Mouse (Mus musculus) layer of hippocampus, adult 11-12 months (tissue): ENCODE measurements at regions not wholly inside any gene's neighbourhood (a gene's known extent, or its start where the extent isn't known, plus 50 kb on each side); places are given as distances from the start of the nearest gene placed in this dataset.
"Not testable (repeated sequence)": the region's sequence is repeated elsewhere in the genome, so short reads cannot be mapped to it uniquely, and the experiment has no call there.

Source experiments
- DNase-seq: peaks from one replicate; pipeline ENCODE4 v3.0.0; 2022; ENCODE audit warnings: low spot score

DNA sequence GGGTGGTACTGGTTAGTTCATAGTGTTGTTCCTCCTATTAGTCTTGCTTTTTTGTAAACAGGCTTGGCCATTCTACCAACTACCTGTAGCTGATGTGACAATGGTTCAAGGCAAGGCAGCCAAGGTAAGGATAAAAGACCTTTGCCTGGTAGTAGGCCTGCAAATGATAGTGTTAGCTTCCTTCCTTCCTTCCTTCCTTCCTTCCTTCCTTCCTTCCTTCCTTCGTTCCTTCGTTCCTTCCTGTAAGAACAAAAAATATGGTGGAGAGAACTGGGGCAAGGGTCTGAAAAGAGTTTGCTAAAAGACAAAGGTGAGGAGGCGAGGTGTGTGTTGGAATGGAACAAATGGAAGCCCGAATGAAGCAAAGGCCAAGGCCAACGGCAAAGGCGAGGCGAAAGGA, 84.8 kb upstream of the Ezh2 start:
- DNase-seq: peak; percentile 5

DNA sequence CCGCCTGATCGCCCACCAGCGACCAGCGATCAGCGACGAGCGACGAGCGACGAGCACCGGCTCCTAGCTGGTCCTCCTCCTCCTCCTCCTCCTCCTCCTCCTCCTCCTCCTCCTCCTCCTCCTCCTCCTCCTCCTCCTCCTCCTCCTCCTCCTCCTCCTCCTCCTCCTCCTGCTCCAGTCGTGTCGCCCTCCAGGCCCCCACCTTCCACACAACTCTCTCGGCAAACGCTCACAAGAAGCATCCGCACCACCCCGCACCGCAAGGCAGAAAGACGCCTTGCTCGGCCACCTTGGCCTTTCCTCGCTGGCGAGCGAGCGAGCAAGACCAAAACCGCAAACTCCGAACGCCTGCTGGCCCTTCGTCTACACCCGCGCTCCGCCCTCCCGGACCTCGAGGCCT, 77.6 kb upstream of the Ezh2 start:
- DNase-seq: peak; percentile 34

DNA sequence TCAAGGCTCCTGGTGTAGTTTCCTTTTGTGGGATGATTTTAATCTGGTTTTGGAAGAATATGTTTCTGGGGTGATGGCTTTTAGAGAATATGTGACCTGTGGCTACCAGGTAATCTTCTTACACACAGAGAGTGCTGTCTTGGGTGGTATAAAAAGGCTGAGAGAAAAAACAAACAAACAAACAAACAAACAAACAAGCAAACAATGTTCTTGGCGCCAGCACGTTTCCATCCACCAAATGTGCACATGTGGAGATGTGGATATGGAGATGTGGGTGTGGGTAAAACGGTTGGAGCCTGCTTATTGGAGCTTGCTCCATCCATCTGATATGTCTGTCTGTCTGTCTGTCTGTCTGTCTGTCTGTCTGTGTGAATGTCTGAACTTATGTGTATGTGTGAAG, 57.7 kb upstream of the Ezh2 start:
- DNase-seq: peak; percentile 79

DNA sequence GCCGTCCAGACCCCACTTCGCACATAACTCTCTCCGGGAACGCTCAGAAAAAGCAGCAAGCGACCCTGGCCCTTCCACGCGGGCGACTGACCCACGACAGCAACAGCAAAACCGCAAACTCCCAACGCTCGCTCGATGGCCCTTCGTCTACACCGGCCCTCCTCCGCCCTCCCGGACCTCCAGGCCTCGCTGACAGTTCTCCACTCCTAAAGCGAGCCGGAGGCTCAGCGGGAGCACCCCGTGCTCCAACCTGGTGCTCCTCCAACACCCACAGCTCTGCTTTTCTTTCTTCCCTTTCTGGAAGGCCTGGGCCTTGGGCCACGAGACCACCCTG, 56.2 kb upstream of the Ezh2 start:
- not testable (repeated sequence) for DNase-seq

DNA sequence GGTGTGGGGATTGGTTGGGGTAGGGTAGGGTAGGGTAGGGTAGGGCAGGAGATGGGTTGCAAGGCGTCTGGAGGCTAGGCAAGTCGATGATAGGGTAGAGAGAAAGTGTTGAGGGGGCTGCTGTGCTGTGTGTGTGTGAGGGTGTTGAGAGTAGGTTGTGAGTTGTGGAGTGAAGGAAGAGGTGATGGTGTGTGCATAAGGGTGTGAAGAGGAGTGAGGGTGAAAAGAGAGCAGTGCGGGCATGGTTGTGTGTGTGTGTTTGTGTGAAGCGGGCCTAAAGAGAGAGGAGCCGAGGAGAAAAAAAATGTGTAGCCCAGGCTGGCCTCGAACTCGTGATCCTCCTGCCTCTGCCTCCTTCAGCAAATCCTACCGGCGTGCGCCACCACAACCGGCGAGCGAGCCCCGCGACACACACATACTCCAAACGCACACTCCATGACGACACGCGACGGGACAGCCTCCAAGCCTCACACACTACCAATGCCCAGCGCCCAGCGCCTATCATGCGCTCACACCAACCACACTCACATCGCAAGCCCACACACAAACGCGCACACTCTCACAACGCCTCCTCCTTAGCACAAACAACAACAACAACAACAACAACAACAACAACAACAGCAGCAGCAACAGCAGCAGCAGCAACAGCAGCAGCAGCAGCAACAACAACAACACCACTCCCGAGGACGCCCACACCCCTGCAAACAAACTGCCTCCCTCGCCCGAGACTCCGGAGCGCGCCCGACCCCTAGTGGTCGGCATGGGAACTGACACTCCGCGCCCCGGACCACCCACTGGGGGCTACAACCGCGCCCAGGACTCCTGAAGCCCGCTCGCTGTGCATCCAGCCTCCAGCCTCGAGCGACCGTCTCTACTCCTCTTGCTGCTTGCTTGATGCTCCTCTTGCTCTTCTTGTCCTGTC, 55.6 kb upstream of the Ezh2 start:
- peak; percentile 99 for DNase-seq

DNA sequence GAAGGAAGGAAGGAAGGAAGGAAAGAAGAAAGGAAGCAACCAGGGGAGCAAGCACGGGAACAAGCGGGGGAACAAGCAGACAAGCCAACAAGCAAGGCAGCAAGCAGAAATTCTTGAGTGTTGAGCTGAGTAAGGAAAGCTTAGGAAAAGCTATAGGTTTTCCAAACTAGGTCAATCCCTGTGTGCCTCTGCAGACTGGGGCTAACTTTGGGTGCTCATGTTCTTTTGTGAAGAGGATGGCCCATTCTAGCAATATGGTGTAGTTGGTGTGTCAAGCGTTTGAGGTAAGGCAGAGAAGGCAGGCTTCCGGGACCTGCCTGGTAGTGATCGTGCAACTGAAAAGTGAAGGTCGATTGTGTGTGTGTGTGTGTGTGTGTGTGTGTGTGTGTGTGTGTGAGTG, 54.8 kb upstream of the Ezh2 start:
- DNase-seq: peak; percentile 26

DNA sequence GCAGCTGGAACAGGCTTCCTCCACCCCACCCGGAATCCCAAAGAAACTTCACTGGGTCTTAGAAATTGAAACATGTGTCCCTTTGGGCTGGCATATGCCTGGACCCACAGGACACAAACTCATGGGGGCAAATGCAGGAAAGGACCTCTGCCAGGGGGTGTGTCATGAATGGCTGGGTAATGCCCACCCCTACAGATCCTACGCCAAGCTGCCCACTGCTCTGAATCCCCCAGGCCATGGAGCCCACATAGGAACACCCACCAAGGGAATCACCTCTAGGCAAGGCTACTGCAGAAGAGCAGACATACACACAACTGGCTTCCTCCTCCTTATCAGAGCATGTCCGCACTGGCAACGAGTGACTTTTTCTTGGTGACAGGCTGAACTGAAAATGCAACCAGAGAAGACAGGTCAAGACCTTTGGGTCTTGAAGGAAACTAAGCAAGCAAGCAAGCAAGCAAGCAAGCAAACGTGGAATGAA, 54.4 kb upstream of the Ezh2 start:
- peak; percentile 24 for DNase-seq

DNA sequence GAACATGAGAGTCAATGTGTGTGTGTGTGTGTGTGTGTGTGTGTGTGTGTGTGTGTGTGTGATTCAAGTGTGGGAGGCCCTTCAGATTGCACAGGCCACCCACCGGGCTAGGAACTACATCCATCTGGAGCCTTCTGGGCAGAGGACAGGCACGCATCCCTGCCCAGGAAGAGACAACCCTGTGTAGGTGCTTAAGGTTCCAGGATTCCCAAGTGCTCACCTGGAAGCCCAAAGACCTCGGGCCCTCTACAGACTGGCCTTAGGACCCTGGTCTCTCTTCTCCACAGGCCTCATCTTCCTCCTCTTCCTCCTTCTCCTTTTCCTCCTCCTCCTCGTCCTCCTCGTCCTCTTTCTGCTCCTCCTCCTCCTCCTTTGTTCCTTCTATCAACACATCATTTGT, 53.8 kb upstream of the Ezh2 start:
- DNase-seq: no peak

DNA sequence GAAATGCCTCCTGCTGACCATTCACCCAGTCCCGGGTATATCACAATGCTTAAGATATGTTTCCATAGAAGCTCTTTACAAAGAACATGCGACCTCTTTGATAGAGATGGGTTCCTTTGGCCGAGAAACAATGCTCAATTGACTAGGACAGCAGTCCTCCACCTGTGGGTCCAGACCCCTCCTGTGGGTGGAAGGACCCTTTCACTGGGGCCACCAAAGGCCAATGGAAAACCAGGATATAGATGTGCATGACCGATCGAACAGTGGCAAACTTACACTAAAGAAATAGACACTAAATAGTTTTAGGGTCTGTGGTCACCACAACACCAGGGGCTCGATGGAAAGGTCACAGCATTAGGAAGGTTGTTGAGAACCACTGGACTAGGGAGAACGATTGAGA, 53.2 kb upstream of the Ezh2 start:
- peak; percentile 11 for DNase-seq

DNA sequence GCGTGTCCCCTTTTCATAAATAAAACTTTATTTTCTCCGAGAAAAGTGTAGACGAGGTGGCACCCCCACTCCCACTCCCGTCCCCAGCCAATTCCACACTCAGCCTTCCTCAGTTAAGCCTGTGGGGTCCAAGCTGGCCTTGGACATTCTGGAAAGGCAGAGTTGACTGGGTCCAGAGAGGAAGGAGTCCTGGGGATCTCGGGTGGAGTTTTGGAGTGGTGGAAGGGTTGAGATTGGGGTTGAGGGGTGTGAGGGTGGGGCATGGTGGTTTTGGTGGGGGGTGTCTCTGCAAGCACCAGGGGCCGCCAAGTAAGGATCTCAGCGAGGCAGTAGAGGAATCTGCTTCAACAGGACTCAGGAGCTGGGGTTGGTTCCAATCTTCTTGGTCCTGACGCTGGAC, 52.7 kb upstream of the Ezh2 start:
- DNase-seq: peak; percentile 6

DNA sequence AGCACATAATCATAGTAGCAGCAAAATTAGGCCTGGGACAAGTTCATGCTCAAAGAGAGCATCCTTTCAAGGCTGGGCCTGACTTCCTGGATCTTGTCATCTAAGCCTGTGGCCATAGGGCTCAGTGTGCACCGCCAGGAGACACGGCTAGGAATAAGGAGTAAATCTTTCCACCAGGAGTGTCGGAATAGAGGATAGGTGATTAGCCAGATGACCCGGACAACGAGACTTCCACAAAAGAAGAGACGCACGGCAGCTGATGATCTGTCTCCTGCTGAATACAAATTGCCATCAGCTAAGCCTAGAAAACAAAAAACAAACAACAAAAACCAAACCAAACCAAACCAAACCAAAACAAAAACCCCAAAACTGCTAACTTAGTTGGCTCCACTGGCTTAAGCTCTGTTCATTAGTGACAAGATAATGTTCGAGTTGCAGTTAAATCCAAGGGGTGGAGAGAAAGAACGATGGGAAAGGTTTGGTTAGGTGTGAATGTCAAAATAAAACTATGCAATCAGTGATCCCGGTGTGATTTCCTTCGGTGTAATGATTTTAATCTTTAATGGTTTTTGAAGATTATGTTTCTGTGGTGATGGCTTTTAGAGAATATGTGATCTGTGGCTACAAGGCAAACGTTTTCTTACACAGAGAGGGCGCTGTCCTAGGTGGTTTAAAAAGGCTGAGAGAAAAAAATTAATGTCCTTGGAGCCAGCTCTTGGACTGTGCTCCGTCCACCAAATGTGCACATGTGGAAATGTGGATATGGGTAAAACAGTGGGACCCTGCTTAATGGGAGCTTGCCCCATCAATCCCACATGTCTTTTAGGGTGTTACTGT, 51.8 kb upstream of the Ezh2 start:
- peak; percentile 12 for DNase-seq

DNA sequence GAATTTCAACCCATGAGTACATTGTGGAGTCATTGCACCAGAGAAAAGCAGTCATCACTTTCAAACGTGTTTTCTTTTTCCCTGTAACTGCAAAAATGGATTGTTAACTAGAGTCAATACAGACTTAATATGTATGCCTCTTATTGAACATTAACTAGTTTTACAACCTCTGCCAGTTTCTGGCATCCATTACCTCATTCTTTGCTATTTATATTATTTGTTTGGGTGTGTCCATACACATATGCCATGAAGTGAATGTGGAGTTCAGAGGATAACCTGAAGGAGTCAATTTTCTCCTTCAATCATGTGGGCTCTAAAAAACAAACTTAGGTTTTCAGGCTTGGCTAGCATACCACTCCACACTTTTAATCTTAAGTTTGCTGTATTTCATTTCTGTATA, 50.9 kb upstream of the Ezh2 start:
- DNase-seq: no peak
